Mouse (Mus musculus): Measurements from ENCODE around the gene Col10a1.
"Not testable (repeated sequence)": the region's sequence is repeated elsewhere in the genome, so short reads cannot be mapped to it uniquely, and the experiment has no call there.

The Col10a1 gene

DNA sequence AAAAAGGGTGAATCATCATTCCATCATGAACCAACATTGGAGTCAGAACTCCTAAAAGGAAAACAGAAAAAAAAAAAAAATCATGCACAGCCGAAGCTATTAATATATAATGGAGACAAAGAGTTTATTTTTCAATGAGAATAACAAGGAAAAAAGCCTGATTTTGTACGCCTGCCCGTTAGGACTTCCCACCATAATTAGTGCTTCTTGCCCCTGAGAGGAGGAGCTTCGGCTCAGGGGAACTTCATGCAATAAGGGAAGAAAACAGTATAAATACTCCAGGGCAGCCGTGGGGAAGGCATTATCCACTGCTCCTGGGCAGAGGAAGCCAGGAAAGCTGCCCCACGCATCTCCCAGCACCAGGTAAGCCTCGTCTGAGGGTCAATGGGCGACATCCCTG lies at the start of gene Col10a1:
Col10a1 (plus strand) TSS at position 301 of the 400 bp plus-strand sequence.
- no peak for DNase-seq (ENCODE audit: low spot score)

DNA sequence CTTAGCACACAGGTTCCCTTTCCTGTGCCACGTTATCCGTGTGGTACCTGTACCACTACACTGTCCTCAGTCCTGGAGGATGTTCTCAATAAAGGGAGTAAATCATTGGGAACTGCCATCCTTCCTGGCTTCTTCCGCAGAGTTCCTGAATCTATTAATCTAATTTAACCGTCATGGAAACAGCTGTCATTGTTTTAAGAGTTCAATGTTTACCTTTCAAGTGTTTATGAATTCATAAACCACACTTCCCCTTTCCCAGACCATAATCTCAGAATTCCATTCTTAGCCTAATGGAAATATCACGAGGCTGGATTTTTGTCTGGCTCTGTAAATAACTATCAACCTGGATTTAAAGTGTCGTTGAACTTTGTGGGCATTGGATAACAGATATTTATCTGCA lies 48.8 kb upstream of the Col10a1 start:
- no peak for DNase-seq (ENCODE audit: low spot score)

DNA sequence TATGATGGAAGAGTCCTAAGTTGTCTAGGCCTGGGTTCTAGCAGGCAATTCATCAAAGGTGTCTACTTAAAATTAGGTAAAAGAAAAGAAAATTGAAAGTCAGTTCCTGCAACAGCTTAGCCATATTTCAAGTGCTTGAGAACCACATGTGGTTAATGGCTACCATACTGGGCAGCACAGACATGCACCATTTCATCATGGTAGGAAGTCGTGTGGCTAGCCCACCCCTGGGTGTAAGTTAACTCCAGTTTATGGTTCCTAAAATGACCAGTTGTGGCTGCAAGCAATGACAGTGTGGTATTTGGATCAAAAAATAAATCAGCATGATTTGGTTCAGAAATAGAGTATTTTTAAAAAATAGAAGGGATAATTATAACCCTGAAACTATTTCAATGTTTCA lies 47.9 kb upstream of the Col10a1 start:
- no peak for DNase-seq (ENCODE audit: low spot score)

DNA sequence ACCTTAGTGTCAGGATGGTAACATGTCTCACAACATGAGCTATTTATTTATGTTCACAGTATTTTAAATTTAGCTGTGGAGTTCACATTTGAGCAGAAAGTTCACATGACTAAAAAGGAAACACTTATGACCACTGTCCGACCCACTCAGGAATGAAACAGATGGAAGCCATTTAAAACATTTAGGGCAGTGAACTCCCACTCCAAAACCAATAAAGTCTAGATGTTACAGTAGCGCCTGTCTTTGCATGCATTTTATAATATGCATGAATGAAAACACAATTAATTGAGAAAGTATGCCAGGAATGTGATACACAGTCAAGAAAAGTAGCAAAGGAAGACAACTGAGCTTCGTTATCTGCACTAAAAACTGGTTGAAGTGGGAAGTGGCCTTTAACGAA lies 37.6 kb upstream of the Col10a1 start:
- no peak for DNase-seq (ENCODE audit: low spot score)

DNA sequence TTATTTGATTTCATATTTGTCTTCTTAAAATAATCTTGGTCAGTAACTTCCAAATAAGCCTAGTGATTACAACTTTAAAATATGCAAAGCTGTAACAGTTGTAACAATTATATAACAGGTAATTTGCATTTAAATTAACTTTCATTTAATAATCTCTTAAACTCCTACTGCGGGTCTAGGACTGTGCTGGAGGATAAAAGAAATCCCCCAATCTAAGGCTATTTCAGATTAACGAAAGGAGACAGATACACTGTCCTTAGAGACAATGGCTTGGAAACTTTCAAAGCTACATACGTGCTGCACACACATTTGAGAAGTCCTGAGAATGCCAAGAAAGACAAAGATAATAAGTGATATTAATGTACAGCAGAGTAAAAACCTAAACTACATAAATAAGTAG lies 31.5 kb upstream of the Col10a1 start:
- DNase-seq (ENCODE audit: low spot score) = no peak

DNA sequence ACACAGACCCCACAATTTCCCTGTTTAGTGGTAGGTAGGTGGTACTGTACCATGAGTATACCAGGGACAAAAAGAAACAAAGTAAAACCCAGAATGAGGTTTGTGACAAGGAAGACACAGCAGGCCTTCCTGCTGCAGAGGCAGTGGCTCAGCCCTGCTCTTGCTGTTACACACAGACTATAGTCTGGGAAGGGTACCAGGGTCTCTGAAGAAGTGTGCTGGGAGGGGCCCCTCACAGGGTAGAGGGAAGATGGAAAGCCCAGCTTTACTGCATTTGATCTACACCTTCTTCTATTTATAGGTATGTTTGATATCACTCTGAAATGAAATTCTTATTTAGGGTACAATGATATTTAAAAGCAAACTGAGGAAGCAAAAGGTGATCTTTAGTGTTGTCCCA lies 26.0 kb upstream of the Col10a1 start:
- DNase-seq (ENCODE audit: low spot score) = no peak

DNA sequence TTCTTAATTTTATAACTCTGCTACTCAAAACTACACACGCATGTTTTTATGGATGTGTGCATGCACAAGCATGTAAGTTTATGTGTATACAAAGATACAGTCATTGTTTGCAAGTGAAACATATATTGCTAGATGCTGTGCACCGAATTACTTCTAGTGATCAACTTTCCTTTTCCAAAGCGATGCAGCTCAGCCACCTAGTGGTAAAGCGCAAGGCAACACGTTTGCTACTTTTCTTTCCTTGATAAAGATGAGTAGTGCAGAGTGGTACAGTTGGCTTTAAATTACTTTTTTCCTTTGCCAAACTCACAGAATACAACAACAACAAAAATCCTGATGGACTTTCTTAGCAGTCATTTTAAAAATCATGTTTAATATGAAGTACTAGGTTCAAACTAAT lies 21.6 kb upstream of the Col10a1 start:
- no peak for DNase-seq (ENCODE audit: low spot score)

DNA sequence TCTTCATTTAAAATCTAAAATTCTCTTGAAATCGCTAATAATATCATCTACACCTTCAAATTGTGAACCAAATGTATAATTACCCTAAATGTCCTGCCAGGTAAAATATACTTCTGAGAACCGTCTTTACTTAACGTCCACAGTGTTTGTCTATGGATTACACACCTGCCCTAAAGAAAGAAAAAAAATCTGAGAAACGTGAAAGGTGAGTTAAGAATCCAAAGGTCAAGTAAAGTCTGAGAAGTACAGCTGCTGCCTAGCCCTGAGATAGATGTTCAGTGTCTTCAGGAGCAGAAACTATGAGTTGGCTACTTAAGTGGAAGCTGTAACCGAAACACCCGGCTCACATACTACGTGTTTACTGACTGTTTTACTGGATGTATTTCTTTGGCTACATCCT lies 16.4 kb upstream of the Col10a1 start:
- DNase-seq (ENCODE audit: low spot score) = no peak

DNA sequence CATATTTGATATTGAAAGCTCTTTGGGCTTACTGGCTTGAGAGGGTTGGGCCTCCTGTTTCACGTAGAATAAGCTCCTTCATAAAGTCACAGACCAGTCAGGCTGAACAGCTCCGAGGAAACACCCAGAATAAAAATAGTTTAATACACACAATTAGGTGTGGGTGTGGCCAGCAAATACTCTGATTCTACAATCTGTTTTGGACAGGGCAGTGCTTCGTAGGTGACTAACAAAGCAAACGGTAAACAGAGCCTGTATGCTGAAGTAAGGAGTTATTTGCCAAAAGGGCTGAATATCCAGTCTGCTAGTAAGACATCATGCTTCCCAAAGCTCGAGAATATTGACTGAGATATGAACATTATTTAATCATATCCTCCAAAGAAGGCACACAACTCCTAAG lies 4.1 kb upstream of the Col10a1 start:
- DNase-seq (ENCODE audit: low spot score) = no peak

DNA sequence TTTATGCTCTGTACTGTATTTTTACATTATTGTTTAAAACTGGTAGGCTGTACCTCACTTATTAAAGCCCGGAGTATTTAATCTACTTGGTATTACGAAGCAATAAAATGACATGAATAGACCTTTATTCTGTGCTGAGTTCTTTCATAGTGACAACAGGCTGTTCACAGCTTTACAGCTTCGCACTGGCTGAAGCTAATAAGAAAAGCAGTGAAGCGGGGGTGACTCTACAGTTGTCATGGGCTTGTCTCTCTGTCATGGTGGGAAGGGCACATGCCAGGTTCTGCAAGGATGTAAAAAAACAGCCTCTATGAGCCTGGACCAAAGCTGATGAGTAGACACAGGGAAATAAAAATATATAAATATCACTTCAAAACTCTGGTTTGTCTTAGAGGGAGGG lies 7.2 kb downstream of the Col10a1 start:
- DNase-seq (ENCODE audit: low spot score) = no peak

DNA sequence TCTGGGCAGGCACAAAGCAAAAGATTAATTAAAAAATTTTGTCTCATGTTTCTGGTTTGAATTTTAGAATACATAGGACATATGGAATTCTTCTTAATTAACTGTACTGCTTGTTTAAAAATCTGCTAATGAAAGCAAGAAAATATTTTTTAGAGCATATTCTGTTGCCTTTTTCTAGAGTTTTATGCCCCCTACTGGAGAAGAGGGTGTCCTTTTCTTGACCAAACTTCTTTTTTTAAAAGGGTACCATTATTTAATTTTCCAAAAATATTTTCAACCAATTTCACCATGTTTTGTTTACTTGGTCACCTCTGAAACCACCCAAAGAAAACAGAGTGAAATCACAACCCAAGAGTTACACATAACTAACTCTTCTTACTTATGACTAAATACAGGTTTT lies 9.5 kb downstream of the Col10a1 start:
- DNase-seq (ENCODE audit: low spot score) = no peak

DNA sequence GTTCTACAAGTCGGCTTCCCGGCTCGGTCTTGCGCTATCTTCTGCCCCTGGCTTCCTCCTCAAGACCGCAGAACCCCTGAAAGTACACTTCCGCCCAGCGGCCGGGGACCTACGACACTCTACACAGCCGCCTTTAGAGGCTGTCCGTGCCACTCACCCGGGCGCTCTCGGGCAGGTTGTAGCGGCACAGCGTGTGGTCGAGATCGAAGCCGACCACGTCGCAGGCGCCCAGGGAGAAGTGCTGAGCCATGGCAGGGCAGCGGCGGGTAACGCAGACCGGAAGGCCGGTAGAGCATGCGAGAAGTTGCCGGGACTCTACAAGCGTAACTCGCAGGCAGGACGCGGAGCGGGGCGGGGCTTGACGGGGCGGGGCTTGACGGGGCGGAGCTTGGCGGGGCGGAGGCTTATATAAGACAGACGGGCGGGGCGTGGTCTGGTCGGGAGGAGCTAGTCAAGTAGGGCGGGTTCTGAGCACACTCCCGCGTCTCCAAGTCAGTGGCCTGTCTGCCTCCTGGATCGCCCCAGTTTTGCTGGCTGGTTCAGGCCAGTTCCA lies 28.5 kb downstream of the Col10a1 start, which contains the start of gene Nt5dc1:
Nt5dc1 (minus strand) TSS at position 349 of the 553 bp plus-strand sequence.
- DNase-seq (ENCODE audit: low spot score) = peak; percentile 96

DNA sequence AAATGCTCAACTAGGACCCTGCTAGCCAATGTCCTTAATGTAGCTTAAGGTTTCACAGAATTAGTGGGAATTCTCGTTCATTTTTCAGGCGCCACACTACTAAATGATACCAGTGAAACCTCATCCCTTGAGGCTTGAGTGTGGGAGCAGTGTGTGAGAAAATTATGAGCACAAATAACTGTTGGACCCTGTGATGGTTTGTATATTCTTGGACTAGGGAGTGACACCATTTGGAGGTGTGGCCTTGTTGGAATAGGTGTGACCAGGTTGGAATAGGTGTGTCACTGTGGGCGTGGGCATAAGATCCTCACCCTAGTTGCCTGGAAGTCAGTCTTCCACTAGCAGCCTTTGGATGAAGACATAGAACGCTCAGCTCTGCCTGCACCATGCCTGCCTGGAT lies 29.0 kb downstream of the Col10a1 start:
- DNase-seq (ENCODE audit: low spot score) = not testable (repeated sequence)

DNA sequence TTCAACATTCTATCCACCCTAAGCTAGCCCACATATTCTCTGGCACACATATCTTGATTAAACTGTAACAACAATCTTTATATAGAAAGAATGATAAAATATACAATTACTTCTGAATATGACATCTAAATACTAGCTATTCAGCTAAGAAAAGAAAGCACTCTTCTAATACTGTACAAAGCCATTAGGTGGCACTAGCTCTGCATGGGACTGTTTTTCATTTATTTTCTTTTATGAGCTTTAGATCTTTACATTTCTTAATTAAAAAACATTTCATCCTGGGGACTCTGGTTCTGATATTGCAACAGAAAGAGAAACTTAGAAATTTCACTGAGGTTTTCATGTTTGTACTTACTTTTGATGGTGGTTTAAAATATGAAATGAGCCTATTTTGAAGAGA lies 42.0 kb downstream of the Col10a1 start:
- no peak for DNase-seq (ENCODE audit: low spot score)

DNA sequence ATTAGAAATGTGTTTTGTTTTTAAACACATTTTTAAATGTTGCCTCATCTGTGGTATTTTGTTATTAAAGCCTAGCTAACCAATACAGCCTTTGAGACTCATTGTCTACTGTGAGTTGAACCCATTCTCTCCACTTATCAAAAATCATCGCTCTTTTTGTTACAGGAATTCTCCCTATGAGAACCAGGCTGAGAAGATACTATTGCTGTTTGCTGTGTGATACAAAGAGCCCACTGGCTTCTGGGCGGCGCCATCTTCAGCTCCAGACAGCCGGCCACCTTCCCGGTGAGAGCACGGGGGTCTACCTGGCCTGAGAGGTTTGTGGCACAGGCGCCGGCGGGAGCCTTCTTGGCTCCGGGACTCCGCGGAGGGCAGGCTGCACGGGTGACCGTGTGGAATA lies 44.4 kb downstream of the Col10a1 start:
- not testable (repeated sequence) for DNase-seq (ENCODE audit: low spot score)

All from spleen, adult 12 weeks (tissue).